Mouse (Mus musculus): ENCODE data around the gene Cwc25.

DNA sequence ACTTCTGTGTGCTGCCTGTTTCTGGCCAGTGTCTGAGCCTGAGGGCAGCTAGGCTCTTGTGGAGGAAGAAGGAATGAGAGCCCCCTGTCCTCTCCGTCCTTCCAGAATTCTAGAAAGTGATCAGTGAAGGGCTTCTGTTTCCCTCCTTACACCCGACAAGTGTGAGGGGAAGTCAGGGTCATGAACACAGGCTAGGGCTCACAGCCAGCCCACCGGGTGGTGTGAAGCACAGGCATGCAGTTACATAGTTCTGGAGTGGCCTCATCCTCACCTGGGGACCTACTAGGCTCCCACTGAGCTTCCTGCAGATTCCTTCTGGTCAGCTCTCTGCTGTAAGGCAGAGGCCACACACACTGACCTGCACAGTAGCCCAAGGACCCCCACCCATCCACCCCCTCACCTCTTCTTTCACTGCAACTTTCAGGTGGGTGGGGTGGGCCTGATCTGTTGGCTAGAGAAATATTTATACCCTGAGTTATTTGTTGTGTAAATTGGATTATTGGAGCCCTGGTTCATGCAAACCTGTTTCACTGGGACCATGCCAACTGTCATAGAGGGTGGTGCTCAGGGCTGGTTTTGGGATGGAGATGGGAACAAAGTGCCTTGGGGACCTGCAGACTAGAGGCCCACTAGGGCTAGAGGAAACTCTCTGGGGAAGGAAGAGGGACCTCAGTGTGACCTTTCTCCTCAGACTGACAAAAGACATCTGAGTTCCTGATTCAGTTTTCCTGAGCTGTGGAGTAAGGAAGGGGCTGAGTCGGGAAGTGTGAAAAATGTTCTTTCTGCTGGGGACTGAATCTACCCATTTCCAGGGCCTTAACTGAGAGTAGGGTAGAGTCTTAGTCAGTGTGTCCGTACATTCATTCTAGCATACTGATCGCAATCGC, 43.1 kb upstream of the Cwc25 start:
- no peak for TF ChIP-seq CTCF (IDR thresholded peaks at IDR 0.05; ENCODE audit: extremely low read depth, insufficient read length, insufficient replicate concordance, low read depth, low read length)
- no peak for TF ChIP-seq POLR2A (IDR thresholded peaks at IDR 0.05; ENCODE audit: low read depth, low read length)
